Mouse (Mus musculus): ENCODE results near the gene Dclk1. TPM values are rescaled to one million over a fixed set of nuclear protein-coding genes. Genes with fewer than 3 reads are reported as not detected.
"Not testable (repeated sequence)": the region's sequence is repeated elsewhere in the genome, so short reads cannot be mapped to it uniquely, and the experiment has no call there.

Dclk1 gene
- 39.1 and 89.6 TPM in 2 replicates for polyA plus RNA-seq (2011; ENCODE audit: insufficient read length, low read depth, missing spikeins)

DNA sequence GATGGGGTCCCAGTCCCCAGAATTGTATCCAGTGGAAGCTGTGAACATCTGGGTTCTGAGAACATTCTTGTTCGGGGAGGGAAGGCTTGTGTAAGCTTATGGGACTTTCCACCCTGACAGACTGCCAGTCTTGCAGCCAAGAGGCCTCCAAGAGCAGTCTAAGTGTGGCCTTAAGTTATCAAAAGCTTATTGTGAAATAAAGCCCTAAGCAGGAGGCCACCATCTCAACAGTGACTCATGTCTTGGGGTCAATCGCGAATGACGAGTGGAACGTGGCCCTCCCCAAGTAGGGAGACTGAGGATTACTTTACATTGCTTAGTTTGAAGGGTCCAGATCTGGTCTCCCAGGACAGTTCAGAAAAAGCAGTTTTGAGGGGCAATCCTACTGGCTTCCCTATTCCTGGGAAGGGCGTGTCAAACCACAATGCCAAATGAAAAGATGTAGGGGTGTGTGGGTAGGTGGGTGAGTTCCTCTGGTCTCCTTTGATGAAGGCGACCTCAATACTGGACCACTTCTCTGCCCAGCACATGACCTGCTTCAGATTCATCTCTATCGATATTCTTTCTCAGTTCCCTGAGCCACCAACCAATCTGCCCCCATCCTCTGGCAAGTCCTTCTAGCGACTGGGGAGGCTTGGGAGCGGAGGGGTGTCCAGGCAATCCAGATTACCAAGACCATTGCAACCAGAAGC is at the start of gene Dclk1:
Gene Dclk1, plus strand, starts transcription at position 635 of the 692 bp plus-strand sequence.
- no peaks in the 10 kb centered on the region for H3K4me1 ChIP-seq (ENCODE audit: control insufficient read depth, insufficient read depth, low read length)
- peak within 1 kb of the TSS; percentile 68 for H3K27ac ChIP-seq (ENCODE audit: insufficient read depth, low read length)
- no peak for TF ChIP-seq POLR2A (IDR thresholded peaks at IDR 0.05; ENCODE audit: low read depth, low read length)
- TF ChIP-seq CTCF (IDR thresholded peaks at IDR 0.05; ENCODE audit: borderline replicate concordance, insufficient read depth, low read length), result no peak
- H3K4me3 ChIP-seq (ENCODE audit: insufficient read depth, low read length), result peak within 1 kb of the TSS; percentile 49

DNA sequence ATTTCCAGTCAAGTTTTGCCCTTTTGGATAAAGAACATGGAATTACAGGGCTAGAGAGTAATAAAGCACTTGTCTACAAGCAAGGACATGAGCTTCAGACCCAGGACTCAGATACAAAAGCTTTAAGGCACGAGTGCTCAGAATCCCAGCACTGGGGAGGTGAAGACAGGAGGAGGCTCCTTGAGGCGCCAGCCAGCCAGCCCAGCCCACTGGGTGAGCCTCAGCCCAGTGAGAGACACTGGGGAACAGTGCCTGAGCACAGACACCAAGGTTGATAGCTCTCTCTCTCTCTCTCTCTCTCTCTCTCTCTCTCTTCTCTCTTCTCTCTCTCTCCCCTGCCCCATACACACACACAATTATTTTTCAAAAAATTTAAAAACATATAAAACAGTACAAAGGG is 48.8 kb upstream of the Dclk1 start:
- Histone ChIP-seq H3K4me3 (ENCODE audit: insufficient read depth, low read length) (no peak overlapping the region), H3K27ac (ENCODE audit: insufficient read depth, low read length) (no peak overlapping the region)
- no peak for TF ChIP-seq POLR2A (IDR thresholded peaks at IDR 0.05; ENCODE audit: low read depth, low read length)
- no peak for TF ChIP-seq CTCF (IDR thresholded peaks at IDR 0.05; ENCODE audit: borderline replicate concordance, insufficient read depth, low read length)

DNA sequence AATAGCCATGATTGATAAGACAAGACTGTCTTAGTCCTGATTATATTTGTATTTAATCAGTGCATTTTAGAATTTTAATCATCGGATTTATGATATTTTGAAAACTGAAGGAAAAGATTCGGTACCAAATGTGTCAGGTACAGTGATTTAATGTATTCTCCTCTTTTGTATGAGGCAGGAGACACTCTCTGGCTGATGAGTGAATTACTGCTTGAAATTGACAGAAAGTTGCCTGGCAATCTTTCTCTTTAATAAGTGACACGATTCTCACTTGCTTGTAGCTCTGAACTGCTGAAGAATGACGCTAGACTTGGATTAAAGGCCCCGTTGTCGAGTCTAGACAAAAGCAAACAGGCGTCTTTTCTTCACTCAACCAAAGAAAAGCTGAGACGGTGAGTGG is 47.4 kb upstream of the Dclk1 start:
- TF ChIP-seq CTCF (IDR thresholded peaks at IDR 0.05; ENCODE audit: borderline replicate concordance, insufficient read depth, low read length), result no peak
- TF ChIP-seq POLR2A (IDR thresholded peaks at IDR 0.05; ENCODE audit: low read depth, low read length), result no peak
- H3K4me1 ChIP-seq (ENCODE audit: control insufficient read depth, insufficient read depth, low read length), result no peaks in the 10 kb centered on the region
- no peak overlapping the region for H3K27ac ChIP-seq (ENCODE audit: insufficient read depth, low read length)
- no peak overlapping the region for H3K4me3 ChIP-seq (ENCODE audit: insufficient read depth, low read length)

More for the DNA sequence above, 48.8 kb upstream of the Dclk1 start:
- H3K4me1 ChIP-seq (ENCODE audit: control insufficient read depth, insufficient read depth, low read length), result no peaks in the 10 kb centered on the region

DNA sequence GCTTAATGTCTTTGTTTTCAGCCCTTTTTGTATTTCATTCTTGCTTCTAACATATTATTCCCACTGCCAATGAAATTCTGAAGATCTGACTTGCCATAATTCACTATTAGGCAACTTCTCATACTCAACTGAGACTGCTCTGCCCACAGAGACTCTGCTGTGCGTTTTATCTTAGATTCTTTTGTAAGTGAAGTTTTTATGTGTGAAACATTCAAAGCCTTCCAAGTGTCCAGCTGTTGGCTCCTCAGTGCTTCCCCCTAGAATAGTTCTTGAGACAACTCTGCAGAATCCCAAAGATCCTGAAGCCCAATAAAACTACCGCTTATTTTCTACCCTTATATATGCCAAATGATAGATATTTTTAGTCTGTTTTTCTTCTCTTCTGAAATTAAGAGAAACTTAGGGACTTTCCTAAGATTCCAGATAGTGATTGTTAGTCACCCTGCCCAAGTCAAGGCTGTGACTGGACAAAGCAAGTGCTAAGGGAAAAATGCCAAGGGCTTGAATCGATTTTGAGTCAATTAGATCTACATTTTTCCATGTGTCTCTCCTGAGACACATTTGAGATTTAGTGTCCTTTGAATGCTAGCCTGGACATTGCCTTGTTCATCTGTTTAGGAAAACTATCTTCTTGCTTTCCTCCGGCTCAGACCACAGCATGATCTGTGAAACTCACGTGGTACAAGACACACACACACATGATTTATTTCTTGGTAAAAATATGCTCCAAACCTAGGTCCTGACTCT is 46.4 kb upstream of the Dclk1 start:
- TF ChIP-seq CTCF (IDR thresholded peaks at IDR 0.05; ENCODE audit: borderline replicate concordance, insufficient read depth, low read length), result no peak
- TF ChIP-seq POLR2A (IDR thresholded peaks at IDR 0.05; ENCODE audit: low read depth, low read length), result no peak
- H3K4me3 ChIP-seq (ENCODE audit: insufficient read depth, low read length), result no peak overlapping the region
- H3K27ac ChIP-seq (ENCODE audit: insufficient read depth, low read length), result peak overlapping the region; percentile 74
- no peaks in the 10 kb centered on the region for H3K4me1 ChIP-seq (ENCODE audit: control insufficient read depth, insufficient read depth, low read length)

DNA sequence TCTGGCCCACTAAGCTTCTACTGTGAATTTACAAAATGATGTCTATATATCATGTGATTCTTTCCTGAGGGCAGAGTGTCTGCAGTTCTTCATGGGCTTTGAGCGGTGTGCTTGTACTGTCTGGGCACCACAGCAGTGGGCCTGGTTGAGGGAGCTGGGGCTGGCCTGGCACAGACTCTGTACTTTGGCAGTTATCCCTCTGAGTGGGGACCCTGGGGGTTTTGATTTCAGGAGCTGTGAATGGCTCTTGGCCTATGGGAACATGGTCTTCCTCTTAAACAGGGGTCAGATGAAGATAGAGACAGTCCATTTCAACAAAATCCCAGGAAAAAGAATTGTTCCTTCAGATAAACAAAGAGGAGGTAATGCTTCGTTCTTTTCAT is 45.8 kb upstream of the Dclk1 start:
- H3K4me3 ChIP-seq (ENCODE audit: insufficient read depth, low read length), result no peak overlapping the region
- peak overlapping the region; percentile 74 for H3K27ac ChIP-seq (ENCODE audit: insufficient read depth, low read length)
- no peak for TF ChIP-seq POLR2A (IDR thresholded peaks at IDR 0.05; ENCODE audit: low read depth, low read length)
- no peak for TF ChIP-seq CTCF (IDR thresholded peaks at IDR 0.05; ENCODE audit: borderline replicate concordance, insufficient read depth, low read length)
- H3K4me1 ChIP-seq (ENCODE audit: control insufficient read depth, insufficient read depth, low read length), result no peaks in the 10 kb centered on the region

DNA sequence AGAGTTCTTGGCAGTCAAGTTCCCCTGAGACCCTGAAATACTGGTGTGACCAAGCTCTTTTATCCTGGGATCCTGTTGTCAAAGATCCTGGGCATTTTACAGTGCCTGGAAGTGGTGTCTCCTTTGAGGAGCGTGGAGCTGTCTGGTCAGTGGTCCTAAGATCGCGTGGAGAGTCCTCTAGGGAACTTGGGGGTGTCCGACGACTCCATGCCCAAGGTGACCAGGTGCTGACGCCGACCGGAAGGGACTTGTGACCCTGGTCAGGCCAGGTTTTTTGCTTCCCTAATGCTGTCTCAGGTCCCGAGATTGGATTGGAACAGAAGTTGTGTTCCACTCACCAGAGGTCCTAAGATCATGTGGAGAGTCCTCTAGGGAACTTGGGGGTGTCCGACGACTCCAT is 38.5 kb upstream of the Dclk1 start:
- H3K4me1 ChIP-seq (ENCODE audit: control insufficient read depth, insufficient read depth, low read length); H3K27ac ChIP-seq (ENCODE audit: insufficient read depth, low read length): not testable (repeated sequence)

DNA sequence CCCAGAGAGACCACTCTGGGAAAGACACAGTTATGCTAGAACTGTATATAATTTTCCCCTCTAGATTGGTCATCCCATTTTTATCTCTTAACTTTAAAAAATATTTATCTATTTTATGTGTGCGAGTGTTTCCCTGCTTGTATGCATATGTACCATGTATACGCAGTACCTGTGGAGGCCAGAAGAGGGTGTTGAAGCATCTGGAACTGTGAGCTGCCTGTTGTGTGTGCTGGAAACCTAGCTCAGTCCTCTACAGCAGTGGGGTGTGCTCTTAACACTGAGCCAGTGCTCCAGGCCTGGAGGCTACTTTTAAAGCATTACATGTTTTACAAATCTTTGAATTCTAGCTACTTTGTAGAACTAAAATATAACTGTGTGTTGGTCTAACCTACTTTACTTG is 35.8 kb upstream of the Dclk1 start:
- TF ChIP-seq CTCF (IDR thresholded peaks at IDR 0.05; ENCODE audit: borderline replicate concordance, insufficient read depth, low read length) (no peak), POLR2A (IDR thresholded peaks at IDR 0.05; ENCODE audit: low read depth, low read length) (no peak)
- Histone ChIP-seq H3K4me1 (ENCODE audit: control insufficient read depth, insufficient read depth, low read length) (no peaks in the 10 kb centered on the region), H3K27ac (ENCODE audit: insufficient read depth, low read length) (no peak overlapping the region), H3K4me3 (ENCODE audit: insufficient read depth, low read length) (no peak overlapping the region)

More for the DNA sequence above, 38.5 kb upstream of the Dclk1 start:
- not testable (repeated sequence) for H3K4me3 ChIP-seq (ENCODE audit: insufficient read depth, low read length)

DNA sequence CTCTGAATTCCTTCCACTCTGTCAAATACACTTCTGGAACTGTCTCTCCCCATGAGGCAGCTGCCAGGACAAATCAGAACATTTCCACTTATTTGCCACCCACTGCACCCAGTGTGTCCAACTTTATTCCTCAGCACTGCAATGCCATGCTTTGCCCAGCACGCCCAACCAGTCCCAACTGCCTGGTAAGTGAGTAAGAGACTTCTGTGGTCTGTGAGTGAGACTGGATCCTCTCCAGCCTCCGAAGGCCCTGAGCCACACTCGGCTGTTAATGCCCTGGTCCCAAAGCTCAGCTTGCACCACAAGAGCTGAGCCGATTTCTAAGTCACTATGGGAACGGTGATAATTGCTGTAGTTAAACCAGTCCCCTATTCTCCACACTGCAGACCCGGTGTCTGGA is 34.5 kb upstream of the Dclk1 start:
- Histone ChIP-seq H3K4me1 (ENCODE audit: control insufficient read depth, insufficient read depth, low read length) (no peaks in the 10 kb centered on the region), H3K27ac (ENCODE audit: insufficient read depth, low read length) (no peak overlapping the region), H3K4me3 (ENCODE audit: insufficient read depth, low read length) (no peak overlapping the region)
- TF ChIP-seq POLR2A (IDR thresholded peaks at IDR 0.05; ENCODE audit: low read depth, low read length) (no peak), CTCF (IDR thresholded peaks at IDR 0.05; ENCODE audit: borderline replicate concordance, insufficient read depth, low read length) (no peak)

DNA sequence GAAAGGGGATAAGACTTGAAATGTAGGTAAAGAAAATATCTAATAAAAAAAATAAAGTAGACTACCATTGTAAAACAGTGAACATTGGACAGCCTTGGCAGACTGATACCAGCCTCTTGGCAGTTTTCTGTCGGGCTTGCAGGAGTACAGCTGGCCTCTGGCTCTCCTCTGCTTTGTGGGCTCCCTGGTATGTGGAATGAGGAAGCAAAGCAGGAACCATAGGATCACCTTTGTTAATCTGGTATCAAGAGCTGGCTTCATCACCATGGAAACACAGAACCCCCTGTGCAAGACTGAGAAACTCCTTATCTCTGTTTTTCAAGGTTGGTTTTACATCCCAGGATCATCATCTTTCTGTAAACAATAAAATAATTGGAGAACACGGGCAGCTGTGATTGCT is 29.9 kb upstream of the Dclk1 start:
- Histone ChIP-seq H3K4me1 (ENCODE audit: control insufficient read depth, insufficient read depth, low read length) (peaks cover 10% of the 10 kb centered on the region; the same call in 1 of the 2 replicates), H3K27ac (ENCODE audit: insufficient read depth, low read length) (no peak overlapping the region), H3K4me3 (ENCODE audit: insufficient read depth, low read length) (no peak overlapping the region)
- TF ChIP-seq POLR2A (IDR thresholded peaks at IDR 0.05; ENCODE audit: low read depth, low read length), result no peak
- TF ChIP-seq CTCF (IDR thresholded peaks at IDR 0.05; ENCODE audit: borderline replicate concordance, insufficient read depth, low read length), result no peak

DNA sequence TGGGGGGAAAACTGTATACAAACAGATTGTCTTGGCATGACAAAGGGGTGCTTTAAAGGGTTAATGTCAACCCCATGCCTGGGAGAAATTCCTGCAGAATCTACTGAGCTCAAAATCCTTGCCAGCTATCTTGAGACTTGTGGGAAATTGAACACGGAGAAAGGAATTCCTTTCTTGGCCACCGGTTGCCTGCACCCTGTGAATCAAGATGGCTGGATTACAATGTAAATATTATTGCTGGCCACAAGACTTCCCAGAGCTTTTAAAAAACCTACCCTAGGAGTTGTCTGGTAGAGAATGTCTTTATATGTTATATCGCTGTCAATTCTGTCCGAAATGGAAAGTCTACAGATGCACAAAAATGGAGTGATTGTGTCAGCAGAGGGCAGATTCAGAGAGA is 28.4 kb upstream of the Dclk1 start:
- H3K4me3 ChIP-seq (ENCODE audit: insufficient read depth, low read length), result no peak overlapping the region
- H3K4me1 ChIP-seq (ENCODE audit: control insufficient read depth, insufficient read depth, low read length), result peaks cover 10% of the 10 kb centered on the region; the same call in 1 of the 2 replicates
- TF ChIP-seq CTCF (IDR thresholded peaks at IDR 0.05; ENCODE audit: borderline replicate concordance, insufficient read depth, low read length), result no peak
- no peak for TF ChIP-seq POLR2A (IDR thresholded peaks at IDR 0.05; ENCODE audit: low read depth, low read length)
- peak overlapping the region; percentile 96 for H3K27ac ChIP-seq (ENCODE audit: insufficient read depth, low read length)
